Mouse (Mus musculus) limb, embryonic 12.5 days (tissue): ENCODE results near the gene Plekhj1. TPM values are rescaled to one million over a fixed set of nuclear protein-coding genes. Genes with fewer than 3 reads are reported as not detected.
"Not testable (repeated sequence)": the region's sequence is repeated elsewhere in the genome, so short reads cannot be mapped to it uniquely, and the experiment has no call there.

Experiments used
- ATAC-seq: fragments of 200-750 bp; cut with Nextera tagmentation; 2 replicates; pipeline ENCODE4 v1.8.0; 2017; ENCODE audit warnings: low read depth, moderate TSS enrichment; ENCODE audit not compliant: insufficient number of reproducible peaks, insufficient read depth, low FRiP score, low TSS enrichment
- H3K27ac ChIP-seq: fragments of 300-500 bp; sonication (generic); 2 replicates; pipeline ENCODE4 v1.5.1; 2016; ENCODE audit warnings: mild to moderate bottlenecking, moderate library complexity
- H3K27me3 ChIP-seq: fragments of 300-500 bp; sonication (generic); 2 replicates; pipeline ENCODE4 v1.6.1; 2016; ENCODE audit warnings: mild to moderate bottlenecking, moderate library complexity
- H3K36me3 ChIP-seq: fragments of 300-500 bp; sonication (generic); 2 replicates; pipeline ENCODE4 v1.6.1; 2016; ENCODE audit warnings: mild to moderate bottlenecking, moderate library complexity
- H3K4me1 ChIP-seq: fragments of 300-500 bp; sonication (generic); replicated peaks from 2 replicates; pipeline ENCODE4 v1.6.1; 2016
- H3K4me2 ChIP-seq: fragments of 300-500 bp; sonication (generic); 2 replicates; pipeline ENCODE4 v1.6.1; 2016; ENCODE audit warnings: mild to moderate bottlenecking, moderate library complexity
- H3K4me3 ChIP-seq: fragments of 300-500 bp; sonication (generic); replicated peaks from 2 replicates; pipeline ENCODE4 v1.5.1; 2016; ENCODE audit warnings: mild to moderate bottlenecking
- H3K9ac ChIP-seq: fragments of 300-500 bp; sonication (generic); replicated peaks from 2 replicates; pipeline ENCODE4 v1.6.1; 2016; ENCODE audit warnings: mild to moderate bottlenecking, moderate library complexity
- H3K9me3 ChIP-seq: fragments of 300-500 bp; sonication (generic); 2 replicates; pipeline ENCODE4 v1.6.1; 2016; ENCODE audit warnings: mild to moderate bottlenecking, moderate library complexity
- WGBS: fragments of 180-500 bp; shearing (Covaris S2); methylation state at CpG from one replicate; pipeline ENCODE4 v1.1.7; 2016; 5-methylcytosine and 5-hydroxymethylcytosine counted together
- polyA plus RNA-seq: library from polyadenylated mRNA; unstranded; fragments of >200 nt; fragmentation: Nextera tagmentation; extraction: Ambion mirVana; gene quantifications from 2 replicates; pipeline ENCODE4 v1.2.1, GENCODE M21; 2016

Gene Plekhj1
- polyA plus RNA-seq, 1 experiment from 2014 or later, result 144 TPM

DNA sequence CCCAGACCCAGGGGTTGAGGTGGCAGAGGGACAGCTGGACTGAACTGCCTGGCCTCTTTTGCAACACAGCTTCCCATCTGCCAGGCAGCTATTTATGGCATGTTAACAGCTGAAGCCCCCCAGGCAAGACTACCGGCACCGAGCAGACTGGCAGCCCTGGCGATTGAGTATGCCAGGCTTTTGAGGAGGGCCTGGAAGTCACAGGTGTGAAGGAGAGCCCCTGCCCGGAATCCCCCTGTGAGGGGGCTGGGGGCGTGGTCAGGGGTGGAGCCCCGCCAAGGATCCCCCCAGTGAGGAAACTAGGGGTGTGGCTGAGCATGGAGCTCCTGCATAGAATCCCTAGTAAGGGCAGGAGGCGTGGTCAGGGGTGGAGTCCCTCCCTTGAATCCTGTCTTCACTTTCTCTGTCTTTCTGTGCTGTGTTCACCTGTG lies 38.5 kb upstream of the Plekhj1 start:
- ATAC-seq, result no peak
- 49% methylated on average over 7 of the region's 7 CpGs for WGBS
- no peak overlapping the region for H3K9ac ChIP-seq
- peaks cover 9% of the 10 kb centered on the region; the same call in 1 of the 2 replicates for H3K4me1 ChIP-seq
- H3K27me3 ChIP-seq, result peaks cover 86% of the 10 kb centered on the region
- peaks cover 7% of the 10 kb centered on the region; the same call in 1 of the 2 replicates for H3K9me3 ChIP-seq
- no peak overlapping the region for H3K4me3 ChIP-seq
- H3K4me2 ChIP-seq, result no peak overlapping the region
- H3K36me3 ChIP-seq, result no peaks in the 10 kb centered on the region
- no peak overlapping the region for H3K27ac ChIP-seq

- ATAC-seq, result no peak
- H3K4me1 ChIP-seq, result peaks cover 19% of the 10 kb centered on the region
- H3K9ac ChIP-seq, result no peak overlapping the region
- peaks cover 7% of the 10 kb centered on the region; the same call in 1 of the 2 replicates for H3K9me3 ChIP-seq
- WGBS, result 49% methylated on average over 30 of the region's 30 CpGs
- peaks cover 73% of the 10 kb centered on the region for H3K27me3 ChIP-seq
- 0 out of 2 replicates have a peak overlapping the region, but pooled peaks have one; percentile 8 for H3K4me2 ChIP-seq
- no peak overlapping the region for H3K27ac ChIP-seq
- 0 out of 2 replicates have a peak, but pooled peaks cover 3% of the 10 kb centered on the region for H3K36me3 ChIP-seq
- peak overlapping the region; percentile 18 for H3K4me3 ChIP-seq
Measured at GRCm38 (mm10) chr10:80835617-80836016, 37.2 kb upstream of the Plekhj1 start.

GRCm38 (mm10) chr10:80832818-80833217 lies 34.4 kb upstream of the Plekhj1 start:
- H3K36me3 ChIP-seq, result peaks cover 27% of the 10 kb centered on the region
- no peak overlapping the region for H3K9ac ChIP-seq
- H3K27ac ChIP-seq, result no peak overlapping the region
- H3K4me1 ChIP-seq, result peaks cover 43% of the 10 kb centered on the region
- peaks cover 51% of the 10 kb centered on the region for H3K27me3 ChIP-seq
- 73% methylated on average over 7 of the region's 7 CpGs for WGBS
- peaks cover 7% of the 10 kb centered on the region; the same call in 1 of the 2 replicates for H3K9me3 ChIP-seq
- no peak for ATAC-seq
- no peak overlapping the region for H3K4me2 ChIP-seq
- H3K4me3 ChIP-seq, result no peak overlapping the region

DNA sequence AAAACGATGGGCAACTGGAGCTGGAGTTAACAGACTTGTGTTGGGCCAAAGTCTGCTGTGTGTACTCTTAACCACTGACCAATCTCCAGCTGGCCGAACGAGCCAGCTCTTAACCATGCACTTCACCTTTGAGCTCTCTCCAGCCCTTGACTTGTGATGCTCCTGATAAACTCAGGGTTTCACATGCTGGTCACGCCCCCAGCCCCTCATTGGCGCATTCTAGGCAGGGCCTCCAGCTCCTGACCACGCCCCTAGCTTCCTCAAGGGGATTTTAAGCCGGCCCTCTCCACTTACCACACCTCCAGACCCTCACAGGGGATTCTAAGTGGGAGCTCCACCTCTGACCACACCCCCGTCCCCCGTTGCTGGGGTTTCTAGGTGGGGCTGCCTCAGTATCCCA lies 32.7 kb upstream of the Plekhj1 start:
- H3K27me3 ChIP-seq, result peaks cover 34% of the 10 kb centered on the region
- 0 out of 2 replicates have a peak overlapping the region, but pooled peaks have one; percentile 17 for H3K4me2 ChIP-seq
- 3% methylated on average over 9 of the region's 9 CpGs for WGBS
- H3K4me3 ChIP-seq, result 0 out of 2 replicates have a peak overlapping the region, but pooled peaks have one; percentile 9
- H3K36me3 ChIP-seq, result peaks cover 27% of the 10 kb centered on the region
- no peak for ATAC-seq
- H3K4me1 ChIP-seq, result peaks cover 47% of the 10 kb centered on the region
- peaks cover 7% of the 10 kb centered on the region; the same call in 1 of the 2 replicates for H3K9me3 ChIP-seq
- no peak overlapping the region for H3K9ac ChIP-seq
- no peak overlapping the region for H3K27ac ChIP-seq

DNA sequence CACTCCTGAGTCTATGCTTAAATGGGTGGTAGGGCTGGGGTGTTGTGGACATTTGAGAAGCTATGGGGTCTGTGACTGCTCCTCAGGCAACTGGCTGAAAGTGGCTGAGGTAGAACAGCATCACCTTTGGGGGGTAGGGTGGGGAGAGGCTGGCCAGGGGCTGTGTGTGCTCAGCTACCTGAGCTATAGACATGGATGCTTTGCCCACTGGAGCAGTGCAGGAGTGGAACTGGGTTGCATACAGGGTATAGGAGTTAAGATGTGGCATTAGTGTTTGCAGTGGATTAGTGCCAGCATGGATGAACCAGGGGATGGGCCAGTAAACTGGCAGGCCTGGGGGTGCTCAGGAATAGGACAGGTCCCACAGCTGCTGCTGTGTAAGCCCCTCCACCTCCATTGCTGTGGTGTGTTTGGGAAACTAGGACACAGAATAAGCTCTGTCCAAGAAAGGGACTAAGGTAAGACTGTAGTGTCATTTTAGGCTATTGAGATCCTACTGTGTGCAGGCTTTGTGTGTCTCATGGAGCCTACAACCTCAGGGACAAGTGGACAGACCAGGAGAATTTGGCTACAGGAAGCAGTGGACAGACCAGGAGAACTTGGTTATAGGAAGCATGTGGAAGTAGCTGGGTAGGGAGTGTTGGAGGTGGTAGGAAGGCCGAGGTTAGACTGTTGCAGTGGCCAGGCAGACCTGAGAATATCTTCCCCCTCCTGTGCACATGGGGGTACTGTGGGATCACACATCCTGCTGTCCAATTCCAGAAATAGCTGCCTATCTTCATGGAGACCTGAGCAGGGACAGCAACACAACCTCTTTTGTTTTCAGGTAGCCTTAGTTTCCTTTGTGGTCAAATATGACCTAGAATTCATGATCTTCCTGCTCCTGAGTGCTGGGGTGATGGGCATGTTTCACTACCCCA lies 31.2 kb upstream of the Plekhj1 start:
- Histone ChIP-seq H3K36me3 (peaks cover 27% of the 10 kb centered on the region), H3K4me1 (peaks cover 39% of the 10 kb centered on the region), H3K27ac (0 out of 2 replicates have a peak overlapping the region, but pooled peaks have one; percentile 12), H3K9me3 (peaks cover 4% of the 10 kb centered on the region; the same call in 1 of the 2 replicates), H3K4me3 (peak overlapping the region; percentile 7; the same call in 1 of the 2 replicates), H3K9ac (no peak overlapping the region), H3K27me3 (peaks cover 19% of the 10 kb centered on the region), H3K4me2 (no peak overlapping the region)
- 73% methylated on average over 1 of the region's 1 CpGs for WGBS
- ATAC-seq, result no peak

GRCm38 (mm10) chr10:80828587-80828986 lies 30.2 kb upstream of the Plekhj1 start:
- not testable (repeated sequence) for ATAC-seq, H3K9ac ChIP-seq, H3K27ac ChIP-seq, H3K9me3 ChIP-seq, H3K27me3 ChIP-seq
- peaks cover 27% of the 10 kb centered on the region for H3K36me3 ChIP-seq
- WGBS, result 84% methylated on average over 8 of the region's 9 CpGs
- peaks cover 38% of the 10 kb centered on the region for H3K4me1 ChIP-seq
- peak overlapping the region; percentile 98 for H3K4me2 ChIP-seq
- H3K4me3 ChIP-seq, result peak overlapping the region; percentile 77

GRCm38 (mm10) chr10:80827870-80828420 lies 29.5 kb upstream of the Plekhj1 start:
- ATAC-seq, result no peak
- Histone ChIP-seq H3K27ac (no peak overlapping the region), H3K4me1 (peaks cover 38% of the 10 kb centered on the region), H3K4me3 (peak overlapping the region; percentile 77), H3K4me2 (peak overlapping the region; percentile 98), H3K27me3 (peaks cover 2% of the 10 kb centered on the region), H3K9ac (peak overlapping the region; percentile 93), H3K36me3 (peaks cover 27% of the 10 kb centered on the region), H3K9me3 (no peaks in the 10 kb centered on the region)
- WGBS, result 76% methylated on average over 10 of the region's 10 CpGs

GRCm38 (mm10) chr10:80827063-80827869 lies 28.8 kb upstream of the Plekhj1 start:
- WGBS, result 7% methylated on average over 29 of the region's 29 CpGs
- no peak for ATAC-seq
- Histone ChIP-seq H3K4me2 (peak overlapping the region; percentile 98), H3K36me3 (peaks cover 27% of the 10 kb centered on the region), H3K27me3 (no peaks in the 10 kb centered on the region), H3K4me1 (peaks cover 38% of the 10 kb centered on the region), H3K9ac (peak overlapping the region; percentile 93), H3K4me3 (peak overlapping the region; percentile 77), H3K27ac (peak overlapping the region; percentile 91), H3K9me3 (no peaks in the 10 kb centered on the region)

DNA sequence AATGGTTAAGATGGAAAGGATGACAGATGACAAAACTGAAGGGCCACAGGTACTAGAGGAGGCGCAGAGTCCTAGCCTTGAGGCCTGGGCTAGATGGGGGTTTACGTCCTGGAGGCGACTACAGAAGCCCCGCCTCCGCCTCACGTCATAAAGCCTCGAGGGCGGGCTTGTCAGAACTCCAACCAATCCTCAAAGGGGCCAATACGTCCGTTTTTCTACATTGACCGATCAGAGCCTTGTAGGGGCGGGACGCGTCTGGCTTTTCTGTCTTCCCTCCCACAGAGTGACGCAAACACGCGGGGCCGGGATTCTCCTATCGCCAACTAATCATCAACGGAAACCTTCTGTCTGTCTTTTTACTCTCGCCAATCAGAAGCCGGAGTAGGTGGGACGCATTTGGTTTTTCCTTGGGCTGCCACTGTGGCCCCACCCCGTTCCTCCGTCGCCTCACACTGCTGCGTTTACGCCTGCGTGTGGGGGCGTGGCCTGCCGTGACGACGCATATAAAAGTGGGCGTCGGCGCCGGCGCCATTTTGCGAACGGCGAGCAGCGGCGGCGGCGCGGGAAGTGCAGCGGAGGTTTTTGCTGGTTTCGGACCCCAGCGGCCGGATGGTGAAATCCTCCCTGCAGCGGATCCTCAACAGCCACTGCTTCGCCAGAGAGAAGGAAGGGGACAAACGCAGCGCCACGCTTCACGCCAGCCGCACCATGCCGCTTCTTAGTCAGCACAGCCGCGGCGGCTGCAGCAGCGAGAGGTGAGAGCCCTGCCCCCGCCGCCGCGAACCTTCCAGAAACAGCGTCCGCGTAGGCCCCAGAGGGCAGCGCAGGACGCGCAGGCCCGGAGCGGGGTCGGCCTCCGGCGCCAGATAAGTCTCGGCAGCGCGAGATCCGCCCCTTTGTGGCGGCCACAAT lies 28.0 kb upstream of the Plekhj1 start, which contains the start of gene Oaz1:
TSS of gene Oaz1 (plus strand) at position 506 of the 912 bp plus-strand sequence.
- peak within 1 kb of the TSS; percentile 77 for H3K4me3 ChIP-seq
- ATAC-seq, result peak; percentile 97
- WGBS, result under 1% methylated on average over 82 of the region's 82 CpGs
- peak within 1 kb of the TSS; percentile 93 for H3K9ac ChIP-seq
- no peaks in the 10 kb centered on the region for H3K9me3 ChIP-seq
- peak within 1 kb of the TSS; percentile 91 for H3K27ac ChIP-seq
- no peaks in the 10 kb centered on the region for H3K27me3 ChIP-seq
- peaks cover 27% of the 10 kb centered on the region for H3K36me3 ChIP-seq
- peak within 1 kb of the TSS; percentile 98 for H3K4me2 ChIP-seq
- peaks cover 36% of the 10 kb centered on the region for H3K4me1 ChIP-seq

DNA sequence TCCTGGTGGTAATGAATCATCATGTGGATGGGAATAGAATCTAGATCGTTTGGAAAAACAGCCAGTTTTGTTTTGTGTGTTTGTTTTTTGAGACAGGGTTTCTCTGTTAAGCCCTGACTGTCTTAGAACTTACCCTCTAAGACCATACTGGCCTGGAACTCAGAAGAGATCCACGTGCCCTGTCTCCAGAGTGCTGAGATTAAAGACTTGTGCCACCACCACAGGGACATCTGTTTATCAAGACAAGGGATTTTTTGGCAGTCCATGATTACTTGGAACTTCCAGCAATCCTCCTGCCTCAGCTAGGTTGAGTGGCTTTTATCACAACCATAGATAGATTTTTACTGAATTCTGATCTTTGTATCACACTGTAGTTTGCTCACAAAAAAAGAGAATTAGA lies 26.4 kb upstream of the Plekhj1 start:
- Histone ChIP-seq H3K9ac (no peak overlapping the region), H3K4me2 (no peak overlapping the region), H3K27me3 (no peaks in the 10 kb centered on the region), H3K27ac (no peak overlapping the region), H3K9me3 (no peaks in the 10 kb centered on the region), H3K36me3 (peaks cover 16% of the 10 kb centered on the region), H3K4me3 (no peak overlapping the region), H3K4me1 (peaks cover 21% of the 10 kb centered on the region)
- WGBS, result 72% methylated on average over 2 of the region's 2 CpGs
- no peak for ATAC-seq
